Mouse (Mus musculus) myocyte (in vitro differentiated cells): ENCODE measurements around the gene Dusp6. TPM values are rescaled to one million over a fixed set of nuclear protein-coding genes. Genes with fewer than 3 reads are reported as not detected.

Experiments used
- H3K27me3 ChIP-seq: one replicate; pipeline ENCODE4 v1.6.1; 2011; ENCODE audit not compliant: control insufficient read depth, insufficient read depth, insufficient read length
- H3K36me3 ChIP-seq: one replicate; pipeline ENCODE4 v1.6.1; 2011; ENCODE audit not compliant: control insufficient read depth, insufficient read depth
- H3K4me2 ChIP-seq: one replicate; pipeline ENCODE4 v1.6.1; 2011; ENCODE audit warnings: low read depth, control low read depth
- H3K4me3 ChIP-seq: one replicate; pipeline ENCODE4 v1.5.1; 2011; ENCODE audit warnings: mild to moderate bottlenecking, control low read depth, moderate library complexity
- H3K79me2 ChIP-seq: one replicate; pipeline ENCODE4 v1.6.1; 2011; ENCODE audit not compliant: control insufficient read depth, insufficient read depth
- H3ac ChIP-seq: one replicate; pipeline ENCODE4 v1.6.1; 2011; ENCODE audit not compliant: control insufficient read depth, insufficient read length
- CEBPB ChIP-seq: IDR thresholded peaks from 2 replicates; pipeline ENCODE4 v1.6.1; 2011; ENCODE audit warnings: mild to moderate bottlenecking, moderate library complexity; ENCODE audit not compliant: poor library complexity, insufficient read depth, severe bottlenecking
- E2F4 ChIP-seq: IDR thresholded peaks from one replicate; pipeline ENCODE4 v1.6.1; 2011; ENCODE audit warnings: mild to moderate bottlenecking, control low read depth, moderate library complexity; ENCODE audit not compliant: insufficient read depth
- MAX ChIP-seq: IDR thresholded peaks from one replicate; pipeline ENCODE4 v1.6.1; 2011; ENCODE audit warnings: low read depth, mild to moderate bottlenecking, control low read depth
- MYOD1 ChIP-seq, 3 experiments: IDR thresholded peaks; one replicate each; pipeline ENCODE4 v1.6.1; 2011; ENCODE audit warnings: control low read depth in 2 of 3, low read depth in 2 of 3, mild to moderate bottlenecking in 2 of 3, moderate library complexity in 1 of 3; ENCODE audit not compliant: insufficient read length in 2 of 3, control insufficient read depth in 1 of 3
- MYOG ChIP-seq, 3 experiments: IDR thresholded peaks; one replicate each; pipeline ENCODE4 v1.6.1; 2011; ENCODE audit warnings: control low read depth in 2 of 3, low read depth in 2 of 3, mild to moderate bottlenecking in 2 of 3; ENCODE audit not compliant: insufficient read length in 2 of 3, control insufficient read depth in 1 of 3, insufficient read depth in 1 of 3
- POLR2A ChIP-seq: IDR thresholded peaks from one replicate; pipeline ENCODE4 v1.6.1; 2011; ENCODE audit warnings: low read depth, mild to moderate bottlenecking, control low read depth, moderate library complexity; ENCODE audit not compliant: insufficient read length
- POLR2AphosphoS2 ChIP-seq: IDR thresholded peaks from one replicate; pipeline ENCODE4 v1.6.1; 2011; ENCODE audit warnings: low read depth, control low read depth; ENCODE audit not compliant: insufficient read length
- REST ChIP-seq: IDR thresholded peaks from one replicate; pipeline ENCODE4 v1.6.1; 2011; ENCODE audit warnings: mild to moderate bottlenecking, control low read depth, moderate library complexity; ENCODE audit not compliant: insufficient read depth, insufficient read length
- SRF ChIP-seq: IDR thresholded peaks from one replicate; pipeline ENCODE4 v1.6.1; 2011; ENCODE audit warnings: low read depth; ENCODE audit not compliant: control insufficient read depth, insufficient read length
- TCF12 ChIP-seq: IDR thresholded peaks from one replicate; pipeline ENCODE4 v1.6.1; 2011; ENCODE audit warnings: mild to moderate bottlenecking, control low read depth; ENCODE audit not compliant: poor library complexity, insufficient read depth, severe bottlenecking
- TCF3 ChIP-seq: IDR thresholded peaks from one replicate; pipeline ENCODE4 v1.6.1; 2011; ENCODE audit warnings: low read depth, control low read depth; ENCODE audit not compliant: insufficient read length
- USF1 ChIP-seq: IDR thresholded peaks from one replicate; pipeline ENCODE4 v1.6.1; 2011; ENCODE audit warnings: low read depth, mild to moderate bottlenecking, control low read depth, moderate library complexity
- polyA plus RNA-seq: library from polyadenylated mRNA; unstranded; fragments of >200 nt; fragmentation: generic; extraction: Trizol; gene quantifications from one replicate; pipeline ENCODE4 v1.2.1, GENCODE M21; 2012; ENCODE audit warnings: missing spikeins

Gene Dusp6
- polyA plus RNA-seq, 1 experiment: 21.6 TPM

GRCm38 (mm10) chr10:99268421-99269300, 5.6 kb downstream of the Dusp6 start:
- TF ChIP-seq SRF (no peak), MYOG (IDR thresholded peaks at IDR 0.05; ENCODE audit: control insufficient read depth in 1 of 3, insufficient read depth in 1 of 3, insufficient read length in 2 of 3, low read depth in 2 of 3) (peak in 2 of 3 experiments; percentile 23 to 41), MYOD1 (IDR thresholded peaks at IDR 0.05; ENCODE audit: control insufficient read depth in 1 of 3, insufficient read length in 2 of 3, low read depth in 2 of 3) (peak in 1 of 3 experiments; percentile 26), MAX (no peak)
- no peak overlapping the region for H3K4me3 ChIP-seq

DNA sequence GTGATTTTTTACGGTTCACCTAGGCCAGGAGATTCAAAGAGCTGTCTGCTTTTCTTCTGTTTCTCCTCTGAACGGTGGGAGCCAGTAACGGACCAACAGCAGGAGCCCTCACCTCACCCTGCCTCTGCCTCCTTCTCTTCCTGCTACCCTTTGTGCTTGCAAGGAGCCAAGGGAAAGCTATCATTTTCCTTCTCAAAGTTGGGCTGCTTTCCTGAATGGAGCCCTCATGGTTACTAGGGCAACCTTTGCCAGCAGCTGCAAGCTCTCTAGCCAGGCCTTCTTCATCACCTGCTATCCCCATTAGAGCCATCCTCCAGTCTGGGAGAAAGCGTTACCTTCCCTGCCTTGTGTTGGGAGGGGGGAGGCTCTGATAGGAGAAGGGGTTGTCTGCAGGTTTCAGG, 6.3 kb downstream of the Dusp6 start:
- no peak overlapping the region for H3K4me3 ChIP-seq
- peaks cover 16% of the 10 kb centered on the region for H3K36me3 ChIP-seq
- peaks cover 32% of the 10 kb centered on the region for H3K79me2 ChIP-seq
- no peak overlapping the region for H3K4me2 ChIP-seq
- no peak overlapping the region for H3ac ChIP-seq
- no peak for TF ChIP-seq TCF12
- peak in 2 of 3 experiments; percentile 23 to 37 for TF ChIP-seq MYOD1 (IDR thresholded peaks at IDR 0.05; ENCODE audit: control insufficient read depth in 1 of 3, insufficient read length in 2 of 3, low read depth in 2 of 3)
- no peak for TF ChIP-seq MAX
- no peaks in the 10 kb centered on the region for H3K27me3 ChIP-seq

More at GRCm38 (mm10) chr10:99268421-99269300, 5.6 kb downstream of the Dusp6 start:
- Histone ChIP-seq H3K27me3 (no peaks in the 10 kb centered on the region), H3K36me3 (peaks cover 16% of the 10 kb centered on the region), H3ac (no peak overlapping the region), H3K4me2 (peak overlapping the region; percentile 25), H3K79me2 (peaks cover 39% of the 10 kb centered on the region)

DNA sequence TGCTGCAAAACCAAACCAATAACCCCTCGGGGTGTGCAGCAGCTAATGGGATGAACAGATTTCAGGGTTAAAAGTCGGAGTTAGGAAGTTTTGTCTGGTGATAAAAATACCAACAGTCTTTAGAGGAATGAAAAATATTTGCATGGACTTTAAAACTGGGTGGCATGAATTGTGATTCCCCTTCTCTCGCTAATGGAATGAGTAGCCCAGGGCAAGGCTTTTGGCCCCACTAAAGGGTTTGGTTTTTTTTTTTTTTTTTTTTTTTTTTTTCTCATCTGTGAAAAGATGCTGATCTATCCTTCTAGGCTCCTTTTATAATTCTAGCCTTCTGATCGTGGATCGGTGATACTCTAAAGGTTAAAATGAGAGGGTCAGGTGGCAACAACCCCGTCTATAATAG, 6.7 kb downstream of the Dusp6 start:
- H3K79me2 ChIP-seq: peaks cover 28% of the 10 kb centered on the region
- H3K36me3 ChIP-seq: peaks cover 16% of the 10 kb centered on the region
- H3K27me3 ChIP-seq: no peaks in the 10 kb centered on the region
- no peak overlapping the region for H3K4me3 ChIP-seq
- H3K4me2 ChIP-seq: no peak overlapping the region
- H3ac ChIP-seq: no peak overlapping the region
- TF ChIP-seq E2F4: no peak

DNA sequence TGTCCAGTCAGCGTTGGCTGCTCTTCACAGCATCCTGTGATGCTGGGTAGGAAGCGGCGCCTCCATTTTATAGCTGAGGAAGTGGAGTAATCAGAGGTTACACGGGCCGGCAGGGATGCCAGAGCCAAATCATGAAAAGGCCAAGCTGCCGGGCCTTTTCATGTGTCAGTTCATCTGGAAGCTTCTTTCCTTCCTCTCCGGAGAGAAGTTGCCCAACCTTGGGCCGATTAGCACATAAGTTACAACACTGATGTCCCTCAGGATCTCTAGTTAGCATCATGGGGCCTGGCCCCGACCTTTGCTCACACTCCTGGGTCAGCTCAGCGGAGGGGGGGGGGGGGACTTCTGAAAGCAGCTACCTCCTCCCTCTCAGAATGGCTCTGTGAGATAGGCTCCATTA, 7.4 kb downstream of the Dusp6 start:
- Histone ChIP-seq H3K4me3 (no peak overlapping the region), H3ac (no peak overlapping the region), H3K79me2 (peaks cover 21% of the 10 kb centered on the region), H3K36me3 (peaks cover 16% of the 10 kb centered on the region), H3K4me2 (no peak overlapping the region), H3K27me3 (no peaks in the 10 kb centered on the region)
- TF ChIP-seq E2F4 (no peak), MYOG (IDR thresholded peaks at IDR 0.05; ENCODE audit: control insufficient read depth in 1 of 3, insufficient read depth in 1 of 3, insufficient read length in 2 of 3, low read depth in 2 of 3) (no peak), MAX (no peak), USF1 (no peak), TCF3 (no peak), TCF12 (no peak), SRF (no peak), CEBPB (no peak), POLR2AphosphoS2 (no peak), REST (no peak), MYOD1 (IDR thresholded peaks at IDR 0.05; ENCODE audit: control insufficient read depth in 1 of 3, insufficient read length in 2 of 3, low read depth in 2 of 3) (no peak), POLR2A (no peak)

DNA sequence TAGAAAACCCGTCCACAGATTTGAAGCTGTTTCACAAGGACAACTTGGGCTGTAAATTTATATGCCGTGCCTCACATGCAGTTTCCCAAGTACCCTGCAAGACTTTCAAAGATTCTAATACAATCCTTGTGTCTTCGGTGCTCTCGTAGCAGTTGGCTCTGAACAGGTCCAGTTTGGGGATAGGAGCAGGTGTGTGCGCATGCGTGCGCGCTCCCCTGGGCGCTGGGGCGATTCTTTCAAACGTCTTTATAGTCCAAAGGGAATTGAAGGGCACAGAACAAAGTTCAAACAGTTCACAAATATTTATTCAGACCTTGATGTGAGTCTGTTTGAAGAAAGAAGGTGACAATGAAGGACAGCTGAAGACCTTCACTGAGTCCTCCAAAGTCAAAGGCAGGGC, 8.0 kb downstream of the Dusp6 start:
- TF ChIP-seq USF1 (no peak), REST (no peak), POLR2A (no peak), E2F4 (no peak), TCF12 (no peak), MYOG (IDR thresholded peaks at IDR 0.05; ENCODE audit: control insufficient read depth in 1 of 3, insufficient read depth in 1 of 3, insufficient read length in 2 of 3, low read depth in 2 of 3) (no peak), MYOD1 (IDR thresholded peaks at IDR 0.05; ENCODE audit: control insufficient read depth in 1 of 3, insufficient read length in 2 of 3, low read depth in 2 of 3) (no peak), TCF3 (no peak), POLR2AphosphoS2 (no peak), CEBPB (no peak), SRF (no peak), MAX (no peak)
- Histone ChIP-seq H3K4me2 (no peak overlapping the region), H3K27me3 (no peaks in the 10 kb centered on the region), H3K4me3 (no peak overlapping the region), H3ac (no peak overlapping the region), H3K79me2 (peaks cover 15% of the 10 kb centered on the region), H3K36me3 (peaks cover 16% of the 10 kb centered on the region)
